Comparison of ENCODE assay signal across 31 mouse cellular contexts in genomic region chr2:180754976-180755688, GRCm38 (mm10). TPM values are rescaled to one million over a fixed set of nuclear protein-coding genes. Genes with fewer than 3 reads are reported as not detected.
DNase-seq lines count a peak whose midpoint lies in the region; ATAC-seq and TF ChIP-seq lines count a peak whose summit lies in the region.
"Had no signal": no experiment of that assay in that cellular context is flagged by ENCODE, and none has a peak within 500 bp of the region (broad histone marks: within the 10 kb centered on the region; RNA-seq: fewer than 3 reads in every experiment).

No protein-coding gene starts in this region.

- no peak overlapping the region for H3K9ac ChIP-seq in hindbrain, postnatal 0 days (replicated peaks; ENCODE audit: low read length)
- H3K9ac ChIP-seq in midbrain, embryonic 12.5 days (replicated peaks), result no peak overlapping the region
- H3K9ac ChIP-seq in midbrain, embryonic 15.5 days, result no peak overlapping the region
- H3K9ac ChIP-seq: forebrain, embryonic 15.5 days; heart, embryonic 13.5 days; hindbrain, embryonic 12.5 days; hindbrain, embryonic 15.5 days had no signal

- no peak overlapping the region for H3K27ac ChIP-seq in hindbrain, postnatal 0 days
- H3K27ac ChIP-seq in hindbrain, embryonic 10.5 days, result no peak overlapping the region
- H3K27ac ChIP-seq in midbrain, embryonic 12.5 days (replicated peaks), result 0 out of 2 replicates have a peak overlapping the region, but pooled peaks have one; percentile 17
- no peak overlapping the region for H3K27ac ChIP-seq in midbrain, embryonic 15.5 days
- H3K27ac ChIP-seq: forebrain, embryonic 15.5 days; heart, adult 2 months; heart, embryonic 10.5 days; heart, embryonic 13.5 days; hindbrain, embryonic 12.5 days; hindbrain, embryonic 15.5 days had no signal

- no peak for ATAC-seq in hindbrain, postnatal 0 days
- no peak for ATAC-seq in midbrain, embryonic 12.5 days (ENCODE audit: low FRiP score, low read depth)
- peak; percentile 66; the same call in 1 of the 2 replicates for ATAC-seq in midbrain, embryonic 15.5 days (replicated peaks)
- no peak for ATAC-seq in megakaryocyte progenitor cell, adult 5-6 weeks (replicated peaks; ENCODE audit: poor library complexity)
- ATAC-seq: forebrain, embryonic 15.5 days had no signal

- H3K36me3 ChIP-seq in hindbrain, postnatal 0 days (ENCODE audit: insufficient read depth, low read length), result no peaks in the 10 kb centered on the region
- no peaks in the 10 kb centered on the region for H3K36me3 ChIP-seq in hindbrain, embryonic 10.5 days
- no peaks in the 10 kb centered on the region for H3K36me3 ChIP-seq in midbrain, embryonic 12.5 days
- no peaks in the 10 kb centered on the region for H3K36me3 ChIP-seq in midbrain, embryonic 15.5 days (replicated peaks)
- H3K36me3 ChIP-seq: forebrain, embryonic 15.5 days; G1E; heart, embryonic 10.5 days; heart, embryonic 13.5 days; hindbrain, embryonic 12.5 days; hindbrain, embryonic 15.5 days had no signal

- peaks cover 5% of the 10 kb centered on the region for H3K4me1 ChIP-seq in hindbrain, postnatal 0 days (ENCODE audit: insufficient read depth, low read length)
- peaks cover 47% of the 10 kb centered on the region for H3K4me1 ChIP-seq in hindbrain, embryonic 10.5 days (replicated peaks)
- peaks cover 24% of the 10 kb centered on the region; the same call in 1 of the 2 replicates for H3K4me1 ChIP-seq in midbrain, embryonic 12.5 days
- peaks cover 23% of the 10 kb centered on the region for H3K4me1 ChIP-seq in midbrain, embryonic 15.5 days
- H3K4me1 ChIP-seq: heart, embryonic 10.5 days; heart, embryonic 13.5 days had no signal

- H3K4me3 ChIP-seq in hindbrain, postnatal 0 days (ENCODE audit: low read length), result no peak overlapping the region
- H3K4me3 ChIP-seq in hindbrain, embryonic 10.5 days, result no peak overlapping the region
- H3K4me3 ChIP-seq in midbrain, embryonic 12.5 days, result no peak overlapping the region
- H3K4me3 ChIP-seq in midbrain, embryonic 15.5 days, result no peak overlapping the region
- H3K4me3 ChIP-seq: forebrain, embryonic 15.5 days; heart, adult 2 months; heart, embryonic 10.5 days; heart, embryonic 13.5 days; hindbrain, embryonic 12.5 days; hindbrain, embryonic 15.5 days had no signal

- TF ChIP-seq POLR2A in brain, embryonic 14.5 days (IDR thresholded peaks at IDR 0.05; ENCODE audit: borderline replicate concordance, extremely low read depth, insufficient read depth, insufficient read length, poor library complexity, severe bottlenecking), result no peak

- no peak overlapping the region for H3K4me2 ChIP-seq in hindbrain, postnatal 0 days (ENCODE audit: low read depth, low read length)
- H3K4me2 ChIP-seq in midbrain, embryonic 12.5 days (replicated peaks), result no peak overlapping the region
- H3K4me2 ChIP-seq in midbrain, embryonic 15.5 days, result no peak overlapping the region
- H3K4me2 ChIP-seq: forebrain, embryonic 15.5 days; heart, embryonic 13.5 days; hindbrain, embryonic 12.5 days; hindbrain, embryonic 15.5 days had no signal

- 55% methylated on average over 5 of the region's 5 CpGs for WGBS in hindbrain, postnatal 0 days
- WGBS in hindbrain, embryonic 10.5 days, result 77% methylated on average over 5 of the region's 5 CpGs
- 62% methylated on average over 5 of the region's 5 CpGs for WGBS in midbrain, embryonic 12.5 days
- WGBS in midbrain, embryonic 15.5 days, result 50% methylated on average over 5 of the region's 5 CpGs

- no peak for TF ChIP-seq CTCF in hindbrain, postnatal 0 days (IDR thresholded peaks at IDR 0.05; ENCODE audit: low read depth)
- no peak for TF ChIP-seq CTCF in brain, embryonic 14.5 days (IDR thresholded peaks at IDR 0.05; ENCODE audit: borderline replicate concordance, extremely low read depth, insufficient read depth, insufficient read length)

- DNase-seq in hindbrain, postnatal 0 days (ENCODE audit: low spot score), result peak; percentile 34
- no peak for DNase-seq in hindbrain, embryonic 10.5 days (ENCODE audit: low spot score)
- DNase-seq in brain, embryonic 14.5 days (ENCODE audit: low read depth), result peak; percentile 77
- DNase-seq in adrenal gland, postnatal 36 days, result no peak
- DNase-seq in ovary, postnatal 10 days (ENCODE audit: low spot score), result no peak
- DNase-seq: cerebellum, adult 18-20 months; cerebellum, adult 9-10 months; cerebellum, postnatal 14 days had no signal

- H3K9me3 ChIP-seq in hindbrain, postnatal 0 days (ENCODE audit: low read length), result no peaks in the 10 kb centered on the region
- H3K9me3 ChIP-seq in hindbrain, embryonic 10.5 days, result no peaks in the 10 kb centered on the region
- no peaks in the 10 kb centered on the region for H3K9me3 ChIP-seq in midbrain, embryonic 12.5 days
- H3K9me3 ChIP-seq in midbrain, embryonic 15.5 days, result no peaks in the 10 kb centered on the region
- H3K9me3 ChIP-seq: forebrain, embryonic 15.5 days; G1E; heart, embryonic 10.5 days; heart, embryonic 13.5 days; hindbrain, embryonic 12.5 days; hindbrain, embryonic 15.5 days had no signal

- no peaks in the 10 kb centered on the region for H3K27me3 ChIP-seq in hindbrain, postnatal 0 days (ENCODE audit: insufficient read depth, low read length)
- H3K27me3 ChIP-seq in hindbrain, embryonic 10.5 days (ENCODE audit: insufficient read depth, poor library complexity, severe bottlenecking), result no peaks in the 10 kb centered on the region
- H3K27me3 ChIP-seq in midbrain, embryonic 12.5 days, result 0 out of 2 replicates have a peak, but pooled peaks cover 11% of the 10 kb centered on the region
- no peaks in the 10 kb centered on the region for H3K27me3 ChIP-seq in midbrain, embryonic 15.5 days (replicated peaks)
- H3K27me3 ChIP-seq: forebrain, embryonic 15.5 days; hindbrain, embryonic 15.5 days had no signal

RNA-seq across cellular contexts. Expression of gene Bhlhe23, which starts 21.6 kb away (rescaled TPM):
- total RNA-seq in hindbrain, postnatal 0 days (2014; rRNA removed), result 0.72 and 0.73 TPM in 2 replicates
- 0.23 and 0.49 TPM in 2 replicates for polyA plus RNA-seq in hindbrain, postnatal 0 days (2015; fragmentation: Nextera tagmentation; extraction: Ambion mirVana)
- 5.0 and 6.1 TPM in 2 replicates for polyA plus RNA-seq in hindbrain, embryonic 10.5 days (2016; fragmentation: Nextera tagmentation; extraction: Ambion mirVana)
- polyA plus RNA-seq in brain, embryonic 14.5 days (2012; rRNA removed), result 8.5 and 10.6 TPM in 2 replicates
- polyA plus RNA-seq in midbrain, embryonic 12.5 days (2016; fragmentation: Nextera tagmentation; extraction: Ambion mirVana), result 26.0 and 29.3 TPM in 2 replicates
- 14.9 and 16.5 TPM in 2 replicates for polyA plus RNA-seq in midbrain, embryonic 15.5 days (2015; fragmentation: Nextera tagmentation; extraction: Ambion mirVana)
- not detected in 2 replicates for total RNA-seq in megakaryocyte progenitor cell, adult 5-6 weeks (2015)
- total RNA-seq in megakaryocyte progenitor cell, adult 5-6 weeks (2017), result not detected in 2 replicates
- not detected for total RNA-seq in adrenal gland, postnatal 36 days (2021)
- total RNA-seq: adrenal gland, adult 2 months; adrenal gland, postnatal 14 days; CH12.LX; gastrocnemius, adult 18-20 months; gastrocnemius, postnatal 10 days; gastrocnemius, postnatal 36 days; granulocyte monocyte progenitor cell, adult 5-6 weeks; heart, adult 2 months; heart, postnatal 14 days; heart, postnatal 4 days had no signal
- polyA plus RNA-seq: adrenal gland, adult 2 months; embryonic facial prominence, embryonic 14.5 days; G1E; heart, adult 2 months; heart, embryonic 13.5 days; heart, embryonic 16.5 days; Patski had no signal

RNA-seq across cellular contexts. Expression of gene Slc17a9, which starts 30.1 kb away (rescaled TPM):
- total RNA-seq in hindbrain, postnatal 0 days (2014; rRNA removed), result 0.32 and 0.68 TPM in 2 replicates
- 0.29 and 0.52 TPM in 2 replicates for polyA plus RNA-seq in hindbrain, postnatal 0 days (2015; fragmentation: Nextera tagmentation; extraction: Ambion mirVana)
- polyA plus RNA-seq in hindbrain, embryonic 10.5 days (2016; fragmentation: Nextera tagmentation; extraction: Ambion mirVana), result 0.25 and 0.54 TPM in 2 replicates
- polyA plus RNA-seq in brain, embryonic 14.5 days (2012; rRNA removed), result 0.83 and 0.85 TPM in 2 replicates
- polyA plus RNA-seq in midbrain, embryonic 12.5 days (2016; fragmentation: Nextera tagmentation; extraction: Ambion mirVana), result 0.17 and 0.22 TPM in 2 replicates
- polyA plus RNA-seq in midbrain, embryonic 15.5 days (2015; fragmentation: Nextera tagmentation; extraction: Ambion mirVana), result 0.17 and 0.26 TPM in 2 replicates
- total RNA-seq in megakaryocyte progenitor cell, adult 5-6 weeks (2015), result 16.6 and 17.4 TPM in 2 replicates
- total RNA-seq in megakaryocyte progenitor cell, adult 5-6 weeks (2017), result 8.0 and 8.4 TPM in 2 replicates
- 1 to 10 TPM; 1.1 to 1.2 TPM for total RNA-seq in adrenal gland, postnatal 36 days (2021)
- total RNA-seq: gastrocnemius, adult 18-20 months had no signal
- polyA plus RNA-seq: embryonic facial prominence, embryonic 11.5 days had no signal

RNA-seq across cellular contexts. Expression of gene Gid8, which starts 45.2 kb away (rescaled TPM):
- 43.2 and 51.1 TPM in 2 replicates for total RNA-seq in hindbrain, postnatal 0 days (2014; rRNA removed)
- polyA plus RNA-seq in hindbrain, postnatal 0 days (2015; fragmentation: Nextera tagmentation; extraction: Ambion mirVana), result 45.5 TPM in 2 replicates
- polyA plus RNA-seq in hindbrain, embryonic 10.5 days (2016; fragmentation: Nextera tagmentation; extraction: Ambion mirVana), result 50.0 and 50.8 TPM in 2 replicates
- 62.8 and 64.7 TPM in 2 replicates for polyA plus RNA-seq in brain, embryonic 14.5 days (2012; rRNA removed)
- 54.6 and 59.2 TPM in 2 replicates for polyA plus RNA-seq in midbrain, embryonic 12.5 days (2016; fragmentation: Nextera tagmentation; extraction: Ambion mirVana)
- polyA plus RNA-seq in midbrain, embryonic 15.5 days (2015; fragmentation: Nextera tagmentation; extraction: Ambion mirVana), result 56.1 and 60.7 TPM in 2 replicates
- 59.6 and 70.9 TPM in 2 replicates for total RNA-seq in megakaryocyte progenitor cell, adult 5-6 weeks (2015)
- 55.9 and 73.9 TPM in 2 replicates for total RNA-seq in megakaryocyte progenitor cell, adult 5-6 weeks (2017)
- 10 to 100 TPM; 58.9 to 63.1 TPM for total RNA-seq in adrenal gland, postnatal 36 days (2021)

RNA-seq across cellular contexts. Expression of gene Dido1, which starts 45.3 kb away (rescaled TPM):
- total RNA-seq in hindbrain, postnatal 0 days (2014; rRNA removed), result 35.7 and 36.3 TPM in 2 replicates
- 21.7 and 22.8 TPM in 2 replicates for polyA plus RNA-seq in hindbrain, postnatal 0 days (2015; fragmentation: Nextera tagmentation; extraction: Ambion mirVana)
- 31.9 and 33.3 TPM in 2 replicates for polyA plus RNA-seq in hindbrain, embryonic 10.5 days (2016; fragmentation: Nextera tagmentation; extraction: Ambion mirVana)
- 24.9 and 31.0 TPM in 2 replicates for polyA plus RNA-seq in brain, embryonic 14.5 days (2012; rRNA removed)
- polyA plus RNA-seq in midbrain, embryonic 12.5 days (2016; fragmentation: Nextera tagmentation; extraction: Ambion mirVana), result 41.4 and 43.6 TPM in 2 replicates
- polyA plus RNA-seq in midbrain, embryonic 15.5 days (2015; fragmentation: Nextera tagmentation; extraction: Ambion mirVana), result 29.0 and 30.1 TPM in 2 replicates
- 33.0 and 37.4 TPM in 2 replicates for total RNA-seq in megakaryocyte progenitor cell, adult 5-6 weeks (2015)
- total RNA-seq in megakaryocyte progenitor cell, adult 5-6 weeks (2017), result 42.9 and 56.0 TPM in 2 replicates
- total RNA-seq in adrenal gland, postnatal 36 days (2021), result 10 to 100 TPM; 38.7 to 40.7 TPM

Comparison
In these comparisons a context has a peak if more than half of its experiments do, and no peak if none do; other contexts are left out.
1. DNase-seq: peak in hindbrain, postnatal 0 days (single experiment) and brain, embryonic 14.5 days (single experiment); none in hindbrain, embryonic 10.5 days (single experiment), adrenal gland, postnatal 36 days (0 of 2) and ovary, postnatal 10 days (single experiment).